Mouse (Mus musculus) cerebellum, adult 2 months (tissue): ENCODE measurements around the gene Hsd17b11. TPM values are rescaled to one million over a fixed set of nuclear protein-coding genes. Genes with fewer than 3 reads are reported as not detected.

Source experiments
- DNase-seq, 2 experiments: peaks; one replicate each; pipeline ENCODE4 v3.0.0; 2021
- H3K27ac ChIP-seq: fragments of 200-500 bp; 2 replicates; pipeline ENCODE4 v1.5.1; 2012; ENCODE audit warnings: low read length, control low read depth, inconsistent platforms; ENCODE audit not compliant: insufficient read depth
- H3K27me3 ChIP-seq: fragments of 200-500 bp; 2 replicates; pipeline ENCODE4 v1.6.1; 2012; ENCODE audit warnings: inconsistent platforms, mild to moderate bottlenecking, low read length, moderate library complexity; ENCODE audit not compliant: control insufficient read depth, insufficient read depth
- H3K4me1 ChIP-seq: fragments of 200-500 bp; 2 replicates; pipeline ENCODE4 v1.6.1; 2011; ENCODE audit warnings: low read length; ENCODE audit not compliant: control insufficient read depth, insufficient read depth
- H3K4me3 ChIP-seq: fragments of 200-500 bp; replicated peaks from 2 replicates; pipeline ENCODE3; 2011; ENCODE audit warnings: mild to moderate bottlenecking, low read depth, low read length, control low read depth; ENCODE audit not compliant: insufficient read depth
- CTCF ChIP-seq: fragments of 200-500 bp; IDR thresholded peaks from 2 replicates; pipeline ENCODE4 v1.5.1; 2011; ENCODE audit warnings: low read depth, mild to moderate bottlenecking, control low read depth, low read length, moderate library complexity, borderline replicate concordance; ENCODE audit not compliant: insufficient read depth
- POLR2A ChIP-seq: fragments of 200-500 bp; IDR thresholded peaks from 2 replicates; pipeline ENCODE4 v1.6.1; 2011; ENCODE audit warnings: low read length, control low read depth, borderline replicate concordance; ENCODE audit not compliant: insufficient read depth
- WGBS: fragments of 180-500 bp; shearing (Covaris S2); methylation state at CpG from one replicate; pipeline ENCODE4 v1.1.7; 2018; 5-methylcytosine and 5-hydroxymethylcytosine counted together
- polyA plus RNA-seq: library from polyadenylated mRNA; depleted of rRNA; stranded (reverse); fragments of >200 nt; gene quantifications from 2 replicates; pipeline ENCODE4 v1.2.3, GENCODE M21; 2012; rRNA removed

The Hsd17b11 gene
- 27.7 and 29.2 TPM in 2 replicates for polyA plus RNA-seq

DNA sequence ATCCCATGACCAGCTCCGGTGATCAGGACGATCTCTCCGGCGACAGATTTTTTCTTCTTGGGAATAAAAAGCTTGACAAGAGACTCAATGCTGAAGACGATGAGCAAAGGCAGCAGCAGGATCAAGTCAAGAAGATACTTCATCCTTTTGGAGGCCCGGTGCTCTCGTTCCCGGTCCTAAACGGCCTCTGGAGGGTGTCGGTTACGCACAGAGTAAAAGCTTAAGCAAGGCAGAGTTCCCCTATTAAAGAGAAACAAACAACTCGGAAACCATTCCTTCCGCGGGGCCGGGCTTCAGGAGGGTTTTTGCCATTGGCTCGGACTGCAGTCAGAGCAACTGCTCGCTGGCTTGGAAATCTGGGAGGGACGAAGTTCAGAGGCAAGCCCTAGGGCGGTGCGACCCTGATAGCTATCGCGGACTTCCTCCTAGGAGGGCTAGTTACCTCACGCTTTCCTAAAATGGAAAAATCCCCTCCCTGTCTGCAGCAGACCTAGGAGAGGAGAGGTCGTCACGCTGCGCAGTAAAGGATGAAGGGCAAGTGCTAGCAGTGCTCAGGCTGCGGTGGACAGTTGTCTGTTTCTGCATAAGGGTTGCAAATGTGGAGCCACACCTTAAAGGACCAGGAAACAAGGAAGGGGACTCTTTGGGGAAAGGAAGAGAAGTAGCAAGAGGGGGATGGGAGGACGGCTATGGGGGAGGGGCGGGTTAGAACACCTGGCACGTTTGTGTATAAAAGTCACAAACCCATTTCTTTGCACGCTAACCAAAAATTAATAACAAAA lies at the start of gene Hsd17b11:
Gene Hsd17b11, minus strand, starts transcription at position 323 of the 782 bp plus-strand sequence.
- TF ChIP-seq POLR2A (peak; percentile 41; the same call in 1 of the 2 replicates), CTCF (no peak)
- peak within 1 kb of the TSS; percentile 32 for H3K27ac ChIP-seq
- H3K27me3 ChIP-seq = no peaks in the 10 kb centered on the region
- DNase-seq = peak; percentile 72
- peak within 1 kb of the TSS; percentile 87 for H3K4me3 ChIP-seq
- H3K4me1 ChIP-seq = no peaks in the 10 kb centered on the region; the same call in 1 of the 2 replicates
- 2% methylated on average over 31 of the region's 31 CpGs for WGBS

DNA sequence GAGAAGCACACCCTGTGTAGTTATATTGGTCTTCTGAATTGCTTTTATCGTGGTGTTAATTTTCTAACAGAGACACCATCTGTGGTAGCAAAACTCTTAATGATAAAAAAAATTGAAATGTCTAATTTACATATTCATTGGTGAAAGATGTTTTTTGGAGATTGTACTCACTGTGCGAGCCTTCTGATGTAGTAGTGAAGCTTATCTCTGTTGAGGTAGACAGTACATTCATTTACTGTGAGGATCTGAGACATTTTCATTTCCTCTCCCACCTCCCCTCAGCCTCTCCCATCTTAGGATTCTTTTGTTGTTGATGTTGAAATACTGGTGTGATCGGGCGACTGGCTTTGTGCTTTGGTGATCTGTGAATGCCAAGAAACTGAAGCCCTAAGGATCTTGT lies 49.3 kb upstream of the Hsd17b11 start:
- no peak for DNase-seq
- WGBS = 73% methylated on average over 4 of the region's 4 CpGs

DNA sequence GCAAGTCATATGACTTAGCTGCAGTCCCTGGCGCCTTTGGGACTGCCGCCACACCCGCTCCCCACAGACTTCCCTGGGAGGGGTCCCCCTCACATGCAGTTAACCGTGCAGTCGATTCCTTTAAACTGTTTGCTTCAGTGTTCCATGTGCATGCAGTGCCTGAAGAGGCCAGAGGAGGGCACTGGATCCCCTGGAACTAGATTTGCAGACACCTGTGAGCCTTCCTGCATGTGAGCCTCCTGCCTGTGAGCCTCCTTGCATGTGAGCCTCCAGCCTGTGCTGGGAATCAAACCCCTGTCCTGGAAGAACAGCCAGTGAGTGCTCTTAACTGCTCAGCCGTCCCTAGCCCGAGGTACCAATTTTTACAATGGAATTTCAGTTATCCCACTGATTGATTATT lies 47.0 kb upstream of the Hsd17b11 start:
- TF ChIP-seq POLR2A (no peak), CTCF (peak; percentile 63)
- Histone ChIP-seq H3K27me3 (no peaks in the 10 kb centered on the region), H3K4me1 (no peaks in the 10 kb centered on the region), H3K4me3 (no peak overlapping the region), H3K27ac (no peak overlapping the region)
- 85% methylated on average over 7 of the region's 7 CpGs for WGBS
- no peak for DNase-seq

More for the DNA sequence above, 49.3 kb upstream of the Hsd17b11 start:
- no peak overlapping the region for H3K4me3 ChIP-seq
- TF ChIP-seq CTCF = no peak
- no peak for TF ChIP-seq POLR2A
- no peaks in the 10 kb centered on the region for H3K27me3 ChIP-seq
- H3K27ac ChIP-seq = no peak overlapping the region
- H3K4me1 ChIP-seq = no peaks in the 10 kb centered on the region

DNA sequence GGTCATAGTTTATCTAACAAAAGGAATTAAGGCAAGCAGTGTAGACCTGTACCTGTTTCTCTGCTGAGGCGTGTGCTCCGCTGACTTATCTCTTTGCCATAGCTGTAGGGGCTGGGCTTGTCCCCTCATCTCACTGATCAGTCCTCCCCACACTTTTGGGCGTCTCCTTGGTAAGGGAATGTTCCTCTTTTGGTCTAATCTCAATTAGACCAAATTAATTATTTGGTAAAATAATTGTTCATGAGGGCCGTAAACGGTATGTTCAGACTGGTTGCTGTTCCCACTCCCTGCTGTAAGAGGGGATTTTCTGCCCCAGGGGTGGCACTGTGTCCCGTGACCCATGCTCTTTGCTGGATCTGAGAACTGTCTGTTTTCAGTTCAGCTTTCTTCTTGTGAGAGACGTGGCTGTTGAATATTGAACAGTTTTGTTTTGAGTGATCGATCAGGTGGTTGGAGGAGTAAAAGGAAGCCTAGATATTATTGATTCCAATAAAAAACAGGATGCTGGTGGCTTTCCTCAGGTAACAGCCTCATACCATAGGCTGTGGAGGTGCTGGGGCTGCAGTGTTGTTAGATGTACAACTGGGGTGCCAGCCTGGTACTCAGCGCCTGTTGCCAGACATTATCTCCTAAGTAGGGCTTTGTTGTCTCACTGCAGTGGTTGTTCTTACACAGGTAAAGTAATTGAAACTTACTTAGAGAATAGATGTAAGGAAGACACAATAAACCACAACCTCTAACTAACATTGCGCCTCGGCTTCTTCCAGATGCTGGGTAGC lies 41.2 kb upstream of the Hsd17b11 start:
- WGBS = 89% methylated on average over 11 of the region's 11 CpGs
- no peak for TF ChIP-seq POLR2A
- no peak for TF ChIP-seq CTCF
- DNase-seq = no peak
- no peaks in the 10 kb centered on the region for H3K27me3 ChIP-seq
- no peak overlapping the region for H3K4me3 ChIP-seq
- no peaks in the 10 kb centered on the region for H3K4me1 ChIP-seq
- H3K27ac ChIP-seq = no peak overlapping the region; the same call in 1 of the 2 replicates

DNA sequence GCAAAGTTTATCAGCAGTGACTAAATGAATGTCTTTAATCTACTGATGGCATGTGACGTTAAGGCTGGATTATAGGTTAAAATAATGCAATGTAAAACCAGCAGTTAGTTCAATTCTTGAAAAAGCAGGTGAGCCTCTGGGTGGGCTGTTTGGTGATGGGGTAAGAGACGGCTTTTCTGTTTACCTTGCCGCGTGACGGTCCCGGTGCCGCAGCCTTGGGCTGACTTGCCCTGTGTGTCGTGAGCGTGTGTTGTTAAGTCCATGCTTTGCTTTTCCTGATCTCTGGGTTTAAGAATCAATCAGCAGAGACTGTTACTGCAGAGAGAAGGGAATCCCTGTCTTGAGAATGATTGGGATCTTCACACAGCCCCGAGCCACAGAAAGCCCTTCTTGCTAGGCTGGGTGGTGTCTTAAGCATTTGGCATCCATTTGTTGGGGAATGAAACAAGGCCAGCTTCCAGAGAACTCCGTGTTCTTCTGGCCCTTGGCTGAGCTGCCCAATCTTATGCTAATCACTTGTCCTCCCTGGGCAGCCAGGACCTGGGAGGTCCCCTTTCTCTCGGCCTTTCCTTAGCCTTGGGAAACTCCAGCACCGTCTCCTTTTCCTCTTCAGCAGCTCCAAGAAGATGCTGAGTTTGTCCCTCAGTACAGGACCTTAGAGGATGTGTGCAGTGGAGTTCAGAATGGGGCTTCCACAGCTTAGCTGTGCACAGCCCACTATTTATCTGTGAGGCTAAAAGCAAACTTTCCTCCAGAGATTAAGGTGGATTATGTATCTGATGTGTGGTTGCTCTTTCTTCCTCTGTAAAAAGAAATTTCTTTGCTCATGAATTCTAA lies 40.4 kb upstream of the Hsd17b11 start:
- H3K27ac ChIP-seq = no peak overlapping the region
- no peak for TF ChIP-seq CTCF
- TF ChIP-seq POLR2A = no peak
- DNase-seq = peak in 1 of 2 experiments; percentile 33
- 74% methylated on average over 13 of the region's 13 CpGs for WGBS
- no peaks in the 10 kb centered on the region for H3K4me1 ChIP-seq
- H3K27me3 ChIP-seq = no peaks in the 10 kb centered on the region
- H3K4me3 ChIP-seq = no peak overlapping the region

DNA sequence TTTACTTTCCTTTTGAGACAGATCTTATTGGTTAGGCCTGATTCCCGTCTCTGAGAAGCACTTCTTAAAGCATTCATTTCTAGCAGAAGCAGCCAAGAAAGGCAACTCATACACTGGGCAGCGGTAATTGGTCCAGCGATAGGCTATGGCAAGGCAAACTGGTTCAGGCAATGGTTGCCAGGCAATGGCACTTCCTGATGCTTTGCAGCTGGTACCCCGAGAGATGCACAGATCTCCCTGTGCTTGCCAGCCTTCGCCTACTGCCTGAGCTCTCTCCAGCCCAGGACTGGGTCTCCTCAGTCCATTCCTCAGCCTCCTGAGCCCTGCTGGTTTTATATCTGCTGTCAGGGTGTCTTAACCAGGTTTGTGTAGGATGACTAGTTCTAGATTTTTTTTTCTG lies 38.7 kb upstream of the Hsd17b11 start:
- no peak for DNase-seq
- H3K4me3 ChIP-seq = no peak overlapping the region
- 38% methylated on average over 5 of the region's 5 CpGs for WGBS
- no peaks in the 10 kb centered on the region for H3K4me1 ChIP-seq
- H3K27me3 ChIP-seq = no peaks in the 10 kb centered on the region
- TF ChIP-seq POLR2A (no peak), CTCF (no peak)
- no peak overlapping the region for H3K27ac ChIP-seq

DNA sequence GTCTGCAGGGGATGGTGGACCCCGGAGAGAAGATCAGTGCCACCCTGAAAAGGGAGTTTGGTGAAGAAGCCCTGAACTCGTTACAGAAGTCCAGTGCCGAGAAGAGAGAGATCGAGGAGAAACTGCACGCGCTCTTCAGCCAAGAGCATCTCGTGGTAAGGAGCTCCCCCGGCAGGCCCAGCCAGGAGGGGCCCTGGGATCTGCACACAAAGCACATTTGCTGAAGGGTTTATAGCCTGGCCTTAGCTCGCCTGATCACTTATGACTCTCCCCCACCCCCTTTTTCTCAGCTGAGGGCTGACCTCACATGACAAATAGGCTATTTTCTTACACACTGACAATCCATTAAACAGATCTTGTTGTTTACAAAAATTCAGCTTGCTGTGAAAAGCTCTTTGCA lies 37.9 kb upstream of the Hsd17b11 start:
- 76% methylated on average over 9 of the region's 9 CpGs for WGBS
- no peaks in the 10 kb centered on the region for H3K4me1 ChIP-seq
- H3K4me3 ChIP-seq = no peak overlapping the region
- H3K27ac ChIP-seq = no peak overlapping the region
- DNase-seq = no peak
- TF ChIP-seq POLR2A (no peak), CTCF (no peak)
- H3K27me3 ChIP-seq = no peaks in the 10 kb centered on the region
